Mouse (Mus musculus) heart, embryonic 10.5 days (tissue): ENCODE data around the gene Dmrtb1. TPM values are rescaled to one million over a fixed set of nuclear protein-coding genes. Genes with fewer than 3 reads are reported as not detected.

Source experiments
- DNase-seq: peaks from one replicate; pipeline ENCODE4 v3.0.0-alpha.2; 2017; ENCODE audit warnings: low spot score
- H3K27ac ChIP-seq: fragments of 300-500 bp; sonication (generic); 2 replicates; pipeline ENCODE4 v1.5.1; 2016; ENCODE audit warnings: mild to moderate bottlenecking
- H3K27me3 ChIP-seq: fragments of 300-500 bp; sonication (generic); 2 replicates; pipeline ENCODE4 v1.6.1; 2016; ENCODE audit warnings: mild to moderate bottlenecking; ENCODE audit not compliant: poor library complexity, insufficient read depth, severe bottlenecking
- H3K36me3 ChIP-seq: fragments of 300-500 bp; sonication (generic); 2 replicates; pipeline ENCODE4 v1.6.1; 2016; ENCODE audit warnings: mild to moderate bottlenecking, moderate library complexity
- H3K4me1 ChIP-seq: fragments of 300-500 bp; sonication (generic); 2 replicates; pipeline ENCODE4 v1.6.1; 2016; ENCODE audit warnings: mild to moderate bottlenecking
- H3K4me3 ChIP-seq: fragments of 300-500 bp; sonication (generic); 2 replicates; pipeline ENCODE4 v1.5.1; 2016; ENCODE audit warnings: mild to moderate bottlenecking, moderate library complexity
- H3K9me3 ChIP-seq: fragments of 300-500 bp; sonication (generic); 2 replicates; pipeline ENCODE4 v1.6.1; 2016; ENCODE audit warnings: mild to moderate bottlenecking, moderate library complexity
- WGBS: fragments of 180-500 bp; shearing (Covaris S2); methylation state at CpG from one replicate; pipeline ENCODE4 v1.1.7; 2016; 5-methylcytosine and 5-hydroxymethylcytosine counted together
- microRNA-seq: library from miRNA; unstranded; fragments of <30 nt; microRNA quantifications from one replicate; pipeline ENCODE4, GENCODE M21; 2017
- polyA plus RNA-seq: library from polyadenylated mRNA; unstranded; fragments of >200 nt; fragmentation: Nextera tagmentation; extraction: Ambion mirVana; gene quantifications from 2 replicates; pipeline ENCODE4 v1.2.1, GENCODE M21; 2016

Dmrtb1 gene
- polyA plus RNA-seq, 1 experiment from 2014 or later: 0.25 TPM

- Histone ChIP-seq H3K27me3 (peaks cover 49% of the 10 kb centered on the region; the same call in 1 of the 2 replicates), H3K27ac (peak overlapping the region; percentile 47), H3K4me1 (peaks cover 38% of the 10 kb centered on the region), H3K36me3 (no peaks in the 10 kb centered on the region), H3K9me3 (no peaks in the 10 kb centered on the region), H3K4me3 (no peak overlapping the region)
- peak; percentile 89 for DNase-seq
- WGBS: 32% methylated on average over 17 of the region's 17 CpGs
These were observed 55.1 kb downstream of the Dmrtb1 start for GRCm38 (mm10) chr4:107628921-107629411.

GRCm38 (mm10) chr4:107628226-107628625 is 55.8 kb downstream of the Dmrtb1 start:
- DNase-seq: no peak
- Histone ChIP-seq H3K36me3 (no peaks in the 10 kb centered on the region), H3K4me1 (peaks cover 38% of the 10 kb centered on the region), H3K9me3 (no peaks in the 10 kb centered on the region), H3K27ac (peak overlapping the region; percentile 47; the same call in 1 of the 2 replicates), H3K27me3 (peaks cover 57% of the 10 kb centered on the region; the same call in 1 of the 2 replicates), H3K4me3 (no peak overlapping the region)
- WGBS: 76% methylated on average over 4 of the region's 4 CpGs

Small RNAs within 50 kb of the gene (microRNA-seq; reads per million reads assigned to microRNA genes)
- gene Gm25123: not detected

Other genes with a start within 250 kb of the Dmrtb1 start
- 0.25 and 2.0 TPM in 2 replicates for gene Glis1, start 249.6 kb downstream of the Dmrtb1 start, polyA plus RNA-seq
- 1.8 and 2.6 TPM in 2 replicates for gene Lrp8, start 118.0 kb upstream of the Dmrtb1 start, polyA plus RNA-seq
- 117 and 160 TPM in 2 replicates for gene Magoh, start 195.5 kb upstream of the Dmrtb1 start, polyA plus RNA-seq
- 94.4 and 102 TPM in 2 replicates for gene 0610037L13Rik, start 205.6 kb upstream of the Dmrtb1 start, polyA plus RNA-seq
- gene Cpt2, start 239.4 kb upstream of the Dmrtb1 start, polyA plus RNA-seq: 50.6 and 67.0 TPM in 2 replicates